Mouse (Mus musculus): ENCODE measurements around the gene Csde1. TPM values are rescaled to one million over a fixed set of nuclear protein-coding genes. Genes with fewer than 3 reads are reported as not detected.

Gene Csde1
- polyA plus RNA-seq (2014; fragmentation: Nextera tagmentation; extraction: Ambion mirVana): 525 and 610 TPM in 2 replicates

DNA sequence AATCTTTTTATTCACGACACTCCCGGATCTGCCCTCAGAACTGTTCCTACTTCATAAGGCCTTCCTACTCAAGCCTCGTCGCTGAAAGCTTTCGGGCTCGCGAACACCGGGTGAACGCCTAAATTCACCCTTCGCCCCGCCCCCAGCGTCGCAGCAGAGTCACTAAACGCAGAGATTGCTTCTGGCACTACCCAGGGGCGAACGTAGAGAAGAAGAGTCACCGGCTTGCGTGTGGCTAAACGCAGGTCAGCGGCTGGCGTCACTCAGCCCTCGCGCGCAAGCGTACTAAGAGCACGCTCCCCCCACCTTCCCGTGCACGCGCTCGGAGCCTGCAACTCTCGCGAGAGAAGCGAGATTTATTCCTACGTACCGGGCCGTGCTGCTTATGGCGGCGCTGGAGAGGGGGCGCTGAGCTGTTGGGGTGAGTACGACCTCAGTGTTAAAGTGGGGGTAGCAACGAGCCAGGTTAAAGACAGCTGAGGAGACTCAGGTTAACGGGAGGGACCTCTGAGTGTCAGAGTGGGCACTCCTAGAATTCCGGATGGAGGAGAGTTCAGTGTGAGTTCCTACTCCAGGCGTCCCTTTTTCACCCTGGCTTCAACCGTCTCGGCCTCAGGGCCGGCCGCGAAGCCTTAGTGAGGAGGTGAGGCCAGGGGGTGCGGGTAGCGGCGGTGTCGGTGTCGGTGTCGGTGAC lies at the start of gene Csde1:
TSS of gene Csde1 (plus strand) at position 178 of the 694 bp plus-strand sequence.
- Histone ChIP-seq H3K9me3 (replicated peaks; ENCODE audit: control insufficient read depth, low read length) (no peaks in the 10 kb centered on the region), H3K4me1 (ENCODE audit: control insufficient read depth, insufficient read depth, low read length) (peaks cover 8% of the 10 kb centered on the region), H3K36me3 (ENCODE audit: control insufficient read depth, insufficient read depth, low read length) (no peaks in the 10 kb centered on the region), H3K27me3 (replicated peaks; ENCODE audit: control insufficient read depth, insufficient read depth, low read length) (no peaks in the 10 kb centered on the region), H3K27ac (ENCODE audit: low read depth, low read length) (peak within 1 kb of the TSS; percentile 96), H3K9ac (ENCODE audit: low read length) (peak within 1 kb of the TSS; percentile 97), H3K4me3 (ENCODE audit: low read depth, low read length) (peak within 1 kb of the TSS; percentile 77), H3K4me2 (ENCODE audit: low read length) (peak within 1 kb of the TSS; percentile 77)
- ATAC-seq: peak; percentile 94
- WGBS: under 1% methylated on average over 55 of the region's 55 CpGs
- peak; percentile 99 for DNase-seq (ENCODE audit: low spot score)

DNA sequence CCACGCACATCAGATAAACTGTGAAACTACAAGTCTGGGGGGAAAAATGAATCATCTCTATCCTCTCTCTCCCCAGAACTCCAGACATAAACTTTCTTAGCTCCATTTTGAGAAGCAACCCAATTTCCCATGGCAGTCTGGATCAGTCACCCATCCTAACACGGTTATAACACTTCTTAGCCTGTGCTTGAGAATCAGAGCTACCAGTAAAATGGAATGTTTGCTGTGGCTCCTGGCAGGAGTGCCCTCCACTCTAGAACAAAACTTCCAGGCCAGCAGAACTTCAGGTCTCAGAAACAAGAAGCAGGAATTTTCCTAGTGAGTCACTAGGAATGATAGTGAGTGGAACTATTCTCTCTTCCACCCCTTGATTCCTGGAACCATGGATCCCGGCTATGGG lies 49.7 kb upstream of the Csde1 start:
- 89% methylated on average over 3 of the region's 3 CpGs for WGBS
- no peak overlapping the region for H3K4me3 ChIP-seq (ENCODE audit: low read depth, low read length)
- no peaks in the 10 kb centered on the region for H3K36me3 ChIP-seq (ENCODE audit: control insufficient read depth, insufficient read depth, low read length)
- DNase-seq (ENCODE audit: low spot score): no peak
- H3K9me3 ChIP-seq (replicated peaks; ENCODE audit: control insufficient read depth, low read length): no peaks in the 10 kb centered on the region
- no peak for ATAC-seq
- no peak overlapping the region for H3K9ac ChIP-seq (ENCODE audit: low read length)
- no peaks in the 10 kb centered on the region for H3K27me3 ChIP-seq (replicated peaks; ENCODE audit: control insufficient read depth, insufficient read depth, low read length)
- H3K4me2 ChIP-seq (ENCODE audit: low read length): no peak overlapping the region
- H3K4me1 ChIP-seq (ENCODE audit: control insufficient read depth, insufficient read depth, low read length): 0 out of 2 replicates have a peak, but pooled peaks cover 3% of the 10 kb centered on the region
- no peak overlapping the region for H3K27ac ChIP-seq (ENCODE audit: low read depth, low read length)

DNA sequence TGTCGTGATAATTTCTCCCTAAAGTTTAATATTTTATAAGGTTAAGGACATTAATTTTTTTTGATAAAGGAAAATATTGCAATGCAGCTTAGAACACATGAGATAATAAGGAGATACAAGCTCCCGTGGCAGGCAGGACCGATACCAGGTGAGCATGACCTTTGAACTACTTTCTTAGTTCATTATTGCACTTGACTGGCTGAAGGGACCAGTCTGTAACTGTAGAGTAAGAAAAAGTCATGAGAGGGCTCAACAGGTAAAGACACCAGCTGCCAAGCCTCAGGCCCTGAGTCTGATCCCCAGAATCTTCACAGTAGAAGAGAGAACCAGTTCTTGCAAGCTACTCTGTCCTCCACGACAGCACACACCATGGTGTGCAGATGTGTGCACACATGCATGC lies 43.3 kb upstream of the Csde1 start:
- Histone ChIP-seq H3K4me1 (ENCODE audit: control insufficient read depth, insufficient read depth, low read length) (0 out of 2 replicates have a peak, but pooled peaks cover 5% of the 10 kb centered on the region), H3K27ac (ENCODE audit: low read depth, low read length) (no peak overlapping the region), H3K4me3 (ENCODE audit: low read depth, low read length) (no peak overlapping the region), H3K9ac (ENCODE audit: low read length) (no peak overlapping the region), H3K27me3 (replicated peaks; ENCODE audit: control insufficient read depth, insufficient read depth, low read length) (no peaks in the 10 kb centered on the region), H3K36me3 (ENCODE audit: control insufficient read depth, insufficient read depth, low read length) (no peaks in the 10 kb centered on the region), H3K4me2 (ENCODE audit: low read length) (no peak overlapping the region), H3K9me3 (replicated peaks; ENCODE audit: control insufficient read depth, low read length) (no peaks in the 10 kb centered on the region)
- ATAC-seq (no peak), DNase-seq (ENCODE audit: low spot score) (no peak)
- 83% methylated on average over 4 of the region's 4 CpGs for WGBS

DNA sequence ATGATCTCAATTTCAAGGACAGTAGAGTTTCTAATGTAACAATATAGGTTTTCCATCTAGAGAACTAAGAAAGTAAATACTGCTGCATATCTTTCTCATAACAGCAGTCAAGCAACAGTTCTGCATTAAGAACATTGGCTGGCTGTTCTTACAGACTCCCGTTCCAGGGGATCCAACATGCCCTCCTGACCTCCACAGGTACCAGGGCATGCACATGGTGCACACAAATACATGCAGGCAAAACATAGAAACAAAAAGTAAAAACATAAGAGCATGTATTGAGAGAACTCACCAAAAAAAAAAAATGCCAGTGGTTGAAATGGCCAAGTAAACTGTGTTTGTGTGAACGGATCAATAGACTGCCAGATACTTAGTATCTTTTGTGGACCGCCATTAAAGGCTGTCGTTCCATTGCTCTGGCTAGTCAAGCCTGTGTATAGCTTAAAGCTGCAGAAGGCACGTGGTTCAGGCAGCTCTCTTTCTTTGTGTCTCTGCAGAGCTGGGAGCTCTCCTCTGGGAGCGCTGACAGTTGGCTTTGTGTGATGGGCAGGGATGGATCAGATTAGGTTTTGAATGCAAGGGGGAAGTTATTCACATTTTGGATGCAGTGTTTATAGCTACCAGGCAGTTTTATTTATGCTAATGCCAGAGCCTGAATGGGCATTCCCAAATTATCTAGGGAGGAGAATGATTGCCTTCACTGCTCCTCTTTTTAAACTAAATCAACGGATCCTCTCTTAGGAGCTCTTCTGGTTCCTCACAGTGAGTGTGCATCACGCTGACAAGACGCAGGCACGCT lies 40.5 kb upstream of the Csde1 start:
- Histone ChIP-seq H3K27ac (ENCODE audit: low read depth, low read length) (peak overlapping the region; percentile 86), H3K27me3 (replicated peaks; ENCODE audit: control insufficient read depth, insufficient read depth, low read length) (no peaks in the 10 kb centered on the region), H3K9ac (ENCODE audit: low read length) (peak overlapping the region; percentile 61), H3K36me3 (ENCODE audit: control insufficient read depth, insufficient read depth, low read length) (no peaks in the 10 kb centered on the region), H3K4me1 (ENCODE audit: control insufficient read depth, insufficient read depth, low read length) (0 out of 2 replicates have a peak, but pooled peaks cover 5% of the 10 kb centered on the region), H3K4me2 (ENCODE audit: low read length) (peak overlapping the region; percentile 47), H3K9me3 (replicated peaks; ENCODE audit: control insufficient read depth, low read length) (no peaks in the 10 kb centered on the region), H3K4me3 (ENCODE audit: low read depth, low read length) (peak overlapping the region; percentile 6; the same call in 1 of the 2 replicates)
- whole genome bisulfite sequencing: 5% methylated on average over 10 of the region's 10 CpGs
- ATAC-seq (peak; percentile 99), DNase-seq (ENCODE audit: low spot score) (peak; percentile 91)

DNA sequence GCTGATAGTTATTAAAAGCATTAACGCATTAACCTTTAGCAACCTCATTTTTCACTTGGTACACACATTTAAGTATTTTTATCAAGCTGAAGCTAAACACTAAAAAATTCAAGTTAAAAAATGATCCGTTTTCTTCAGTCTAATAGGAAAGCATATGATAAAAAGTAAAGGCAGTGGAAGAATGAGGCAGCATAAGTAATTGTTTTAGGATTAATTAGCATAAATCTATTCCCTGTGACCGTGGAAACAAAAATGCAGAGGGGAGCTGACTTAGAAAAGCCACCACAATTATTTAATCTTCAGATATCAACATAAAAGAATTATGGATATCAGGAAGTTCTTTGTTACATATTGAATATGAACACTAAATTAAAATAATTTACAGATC lies 39.9 kb upstream of the Csde1 start:
- ATAC-seq: peak; percentile 38; the same call in 1 of the 2 replicates
- no peak for DNase-seq (ENCODE audit: low spot score)
- H3K4me3 ChIP-seq (ENCODE audit: low read depth, low read length): 0 out of 2 replicates have a peak overlapping the region, but pooled peaks have one; percentile 6
- 22% methylated on average over 3 of the region's 3 CpGs for WGBS
- H3K4me2 ChIP-seq (ENCODE audit: low read length): peak overlapping the region; percentile 47
- peak overlapping the region; percentile 86; the same call in 1 of the 2 replicates for H3K27ac ChIP-seq (ENCODE audit: low read depth, low read length)
- H3K9me3 ChIP-seq (replicated peaks; ENCODE audit: control insufficient read depth, low read length): no peaks in the 10 kb centered on the region
- H3K36me3 ChIP-seq (ENCODE audit: control insufficient read depth, insufficient read depth, low read length): no peaks in the 10 kb centered on the region
- H3K4me1 ChIP-seq (ENCODE audit: control insufficient read depth, insufficient read depth, low read length): 0 out of 2 replicates have a peak, but pooled peaks cover 5% of the 10 kb centered on the region
- no peaks in the 10 kb centered on the region for H3K27me3 ChIP-seq (replicated peaks; ENCODE audit: control insufficient read depth, insufficient read depth, low read length)
- H3K9ac ChIP-seq (ENCODE audit: low read length): peak overlapping the region; percentile 61

DNA sequence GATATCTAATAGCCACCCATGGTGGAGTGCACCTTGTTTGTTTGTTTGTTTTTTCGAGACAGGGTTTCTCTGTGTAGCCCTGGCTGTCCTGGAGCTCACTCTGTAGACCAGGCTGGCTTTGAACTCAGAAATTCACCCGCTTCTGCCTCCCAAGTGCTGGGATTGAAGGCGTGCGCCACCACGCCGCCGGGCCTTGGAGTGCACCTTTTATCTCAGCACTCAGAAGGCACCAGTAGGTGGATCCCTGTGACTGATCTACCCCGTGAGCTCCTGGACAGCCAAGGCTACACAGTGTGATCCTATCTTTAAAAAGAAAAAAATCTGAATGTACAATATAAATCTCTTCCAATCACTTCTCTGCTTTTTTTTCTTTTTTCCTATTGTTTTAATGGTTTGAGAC lies 29.2 kb upstream of the Csde1 start:
- 76% methylated on average over 8 of the region's 8 CpGs for WGBS
- Histone ChIP-seq H3K4me3 (ENCODE audit: low read depth, low read length) (no peak overlapping the region), H3K9me3 (replicated peaks; ENCODE audit: control insufficient read depth, low read length) (no peaks in the 10 kb centered on the region), H3K27me3 (replicated peaks; ENCODE audit: control insufficient read depth, insufficient read depth, low read length) (no peaks in the 10 kb centered on the region), H3K9ac (ENCODE audit: low read length) (no peak overlapping the region), H3K36me3 (ENCODE audit: control insufficient read depth, insufficient read depth, low read length) (no peaks in the 10 kb centered on the region), H3K4me2 (ENCODE audit: low read length) (no peak overlapping the region), H3K4me1 (ENCODE audit: control insufficient read depth, insufficient read depth, low read length) (0 out of 2 replicates have a peak, but pooled peaks cover 2% of the 10 kb centered on the region), H3K27ac (ENCODE audit: low read depth, low read length) (no peak overlapping the region)
- no peak for ATAC-seq
- no peak for DNase-seq (ENCODE audit: low spot score)

DNA sequence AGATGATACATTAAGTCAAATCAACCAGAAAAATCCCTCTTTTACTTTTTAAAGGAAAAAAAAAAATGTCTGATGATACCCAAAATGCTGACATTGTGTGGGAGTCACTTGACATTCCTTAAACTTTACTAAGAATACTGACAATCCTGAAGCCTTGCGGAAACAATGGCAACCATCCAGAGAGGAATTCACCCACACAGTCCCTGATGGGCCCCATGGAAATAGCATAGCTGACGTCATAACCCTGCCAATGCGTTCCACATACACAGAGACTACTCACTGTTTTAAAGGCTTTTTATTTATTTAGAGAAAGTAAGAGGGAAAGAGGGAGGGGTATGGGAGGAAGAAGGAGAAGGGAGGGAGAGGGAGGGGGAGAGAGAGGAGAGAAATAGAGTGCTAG lies 27.3 kb upstream of the Csde1 start:
- Histone ChIP-seq H3K27me3 (replicated peaks; ENCODE audit: control insufficient read depth, insufficient read depth, low read length) (no peaks in the 10 kb centered on the region), H3K9ac (ENCODE audit: low read length) (no peak overlapping the region), H3K4me1 (ENCODE audit: control insufficient read depth, insufficient read depth, low read length) (peaks cover 8% of the 10 kb centered on the region; the same call in 1 of the 2 replicates), H3K4me3 (ENCODE audit: low read depth, low read length) (no peak overlapping the region), H3K9me3 (replicated peaks; ENCODE audit: control insufficient read depth, low read length) (no peaks in the 10 kb centered on the region), H3K36me3 (ENCODE audit: control insufficient read depth, insufficient read depth, low read length) (no peaks in the 10 kb centered on the region), H3K4me2 (ENCODE audit: low read length) (no peak overlapping the region), H3K27ac (ENCODE audit: low read depth, low read length) (no peak overlapping the region)
- ATAC-seq (no peak), DNase-seq (ENCODE audit: low spot score) (no peak)
- 49% methylated on average over 3 of the region's 3 CpGs for WGBS

DNA sequence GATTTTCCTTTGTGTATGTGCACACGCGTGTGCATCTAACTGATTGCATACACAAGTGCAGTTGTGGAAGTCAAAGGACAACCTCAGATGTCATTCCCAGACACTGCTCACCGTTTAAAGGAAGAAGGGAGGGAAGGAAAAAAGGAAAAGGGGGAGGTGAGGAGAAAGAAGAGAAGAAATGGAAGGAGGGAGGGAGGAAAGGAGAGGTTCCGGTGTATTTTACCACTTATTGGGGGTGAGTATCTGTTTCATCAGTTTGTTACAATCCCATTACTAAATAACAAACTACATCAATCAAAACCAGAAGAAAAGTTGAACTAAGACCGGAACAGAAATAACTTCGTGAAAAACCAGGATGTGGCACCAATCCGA lies 25.0 kb upstream of the Csde1 start:
- peak; percentile 8; the same call in 1 of the 2 replicates for ATAC-seq
- Histone ChIP-seq H3K9ac (ENCODE audit: low read length) (peak overlapping the region; percentile 86), H3K36me3 (ENCODE audit: control insufficient read depth, insufficient read depth, low read length) (peaks cover 20% of the 10 kb centered on the region), H3K4me3 (ENCODE audit: low read depth, low read length) (peak overlapping the region; percentile 70), H3K9me3 (replicated peaks; ENCODE audit: control insufficient read depth, low read length) (0 out of 2 replicates have a peak, but pooled peaks cover 1% of the 10 kb centered on the region), H3K4me2 (ENCODE audit: low read length) (peak overlapping the region; percentile 58), H3K27ac (ENCODE audit: low read depth, low read length) (peak overlapping the region; percentile 81), H3K4me1 (ENCODE audit: control insufficient read depth, insufficient read depth, low read length) (peaks cover 8% of the 10 kb centered on the region; the same call in 1 of the 2 replicates), H3K27me3 (replicated peaks; ENCODE audit: control insufficient read depth, insufficient read depth, low read length) (no peaks in the 10 kb centered on the region)
- no peak for DNase-seq (ENCODE audit: low spot score)
- WGBS: 47% methylated on average over 7 of the region's 7 CpGs

Measured in forebrain, embryonic 14.5 days (tissue).